Mouse (Mus musculus): ENCODE results near the gene Dhrs1. TPM values are rescaled to one million over a fixed set of nuclear protein-coding genes. Genes with fewer than 3 reads are reported as not detected.
A peak's percentile ranks its signal among the peaks of the same experiment; 100 is the strongest.

The Dhrs1 gene
- total RNA-seq (2022), result 10 to 100 TPM; 67.5 to 76.9 (median 71.0) TPM

DNA sequence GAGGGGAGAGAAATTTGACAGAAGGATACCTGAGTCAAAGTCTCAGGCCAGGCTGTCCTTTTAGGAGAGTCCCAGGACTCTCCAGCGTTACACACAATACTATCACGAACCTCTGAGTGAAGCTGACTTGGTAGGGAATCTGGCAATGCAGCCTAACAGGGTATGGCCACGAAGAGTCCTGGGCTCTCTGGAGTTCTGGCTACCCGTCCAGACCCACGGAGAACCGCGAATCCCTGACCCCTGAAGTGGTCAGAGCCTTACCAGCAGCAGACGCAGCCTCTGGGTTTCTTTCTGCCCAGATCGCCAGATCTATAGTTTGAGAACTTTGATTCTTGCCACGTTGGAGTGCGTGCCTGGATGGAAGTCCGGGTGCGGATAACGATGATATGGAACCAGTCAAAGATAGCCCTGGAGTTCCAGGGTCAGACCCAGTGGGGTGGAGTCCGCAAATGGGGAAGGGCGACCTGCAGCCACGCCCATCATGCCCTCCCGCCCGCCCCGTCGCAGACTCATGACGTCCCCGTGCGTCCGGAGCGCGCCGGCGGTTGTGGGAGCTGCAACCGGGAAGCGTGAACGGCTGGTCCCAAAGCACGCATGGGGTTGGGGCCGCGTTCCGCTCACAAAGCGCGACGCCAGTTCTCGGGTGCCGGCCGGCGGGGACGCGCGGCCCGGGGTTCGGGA lies at the start of gene Dhrs1, which contains the start of gene Nop9:
Dhrs1 (minus strand) TSS at position 511 of the 681 bp plus-strand sequence.
Nop9 (plus strand) TSS at position 514 of the 681 bp plus-strand sequence.
- DNase-seq, result peak; percentile 85

DNA sequence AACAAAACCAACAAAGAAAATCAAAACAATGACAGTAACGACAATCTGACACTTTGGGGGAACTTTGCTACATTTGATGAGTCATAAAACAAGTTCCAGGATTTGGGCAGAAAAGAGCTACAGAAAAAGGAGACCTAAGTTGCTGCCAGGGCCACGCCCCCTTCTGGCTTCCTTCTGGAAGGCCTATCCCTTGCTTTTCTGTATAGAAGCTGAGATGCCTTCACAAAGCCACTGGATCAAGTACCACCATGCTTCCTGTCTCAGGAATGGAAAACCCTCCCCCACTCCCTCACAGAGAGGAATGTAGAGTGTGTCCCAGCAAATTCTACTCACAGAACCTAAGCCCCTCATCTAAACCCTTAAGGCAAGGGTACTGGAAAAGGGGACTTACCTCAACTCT lies 48.5 kb upstream of the Dhrs1 start:
- no peak for DNase-seq

DNA sequence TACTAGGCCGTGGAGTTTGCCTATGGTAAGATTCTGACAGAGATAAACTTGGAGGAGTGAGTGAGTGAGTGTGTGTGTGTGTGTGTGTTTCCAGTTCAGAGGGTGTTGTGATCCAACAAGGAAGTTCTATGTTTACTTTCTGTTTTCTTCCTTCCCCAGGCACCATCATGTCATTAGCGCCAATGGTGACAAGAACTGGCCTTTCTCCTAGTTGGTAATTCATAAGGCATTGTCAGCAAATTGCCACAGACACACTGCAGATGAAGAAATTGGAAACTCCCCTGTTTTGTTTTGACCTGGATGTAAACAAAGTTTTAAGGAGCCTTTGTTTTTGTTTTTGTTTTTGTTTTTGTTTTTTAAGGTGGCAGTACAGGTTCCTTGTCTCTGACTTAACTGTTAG lies 48.0 kb upstream of the Dhrs1 start:
- no peak for DNase-seq

DNA sequence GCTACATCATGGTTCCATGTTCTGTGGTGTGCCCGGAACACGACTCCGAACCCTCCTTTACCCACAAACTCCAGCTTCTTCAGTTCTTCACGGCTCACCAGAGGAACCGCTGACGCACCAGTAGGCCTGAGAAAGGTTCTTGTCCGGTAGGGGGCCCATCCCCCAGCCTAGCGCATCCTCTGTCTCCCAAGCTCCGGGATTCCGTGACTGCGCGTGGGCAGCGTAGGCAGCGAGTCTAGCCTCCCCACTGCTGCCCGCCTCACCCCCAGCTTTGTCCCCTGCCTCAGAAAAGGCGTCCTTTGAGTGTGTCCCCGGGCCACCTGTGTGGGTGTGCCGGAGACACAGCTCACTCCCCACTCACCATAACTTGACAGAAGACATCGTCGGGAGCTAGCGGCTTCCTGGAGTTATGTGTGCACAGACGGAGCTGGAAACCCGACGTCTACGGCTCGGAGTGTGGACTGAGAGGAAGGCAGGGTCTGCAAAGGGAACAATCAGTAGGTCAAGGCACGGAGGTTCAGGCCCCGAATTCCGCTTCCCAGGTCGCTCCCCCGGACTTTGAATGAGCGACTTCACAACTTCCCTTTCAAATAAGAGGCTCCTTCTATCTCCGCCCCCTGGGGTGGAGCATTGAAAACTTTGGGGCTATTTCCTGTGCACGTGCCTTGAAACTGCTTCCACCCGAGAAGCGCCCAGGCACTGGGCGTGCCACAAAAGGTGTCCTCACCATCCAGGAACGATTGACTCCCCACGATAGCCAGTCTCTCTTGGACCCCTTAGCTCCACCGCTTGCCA lies 43.0 kb upstream of the Dhrs1 start, which contains the start of gene Ripk3:
Ripk3 (minus strand) TSS at position 610 of the 795 bp plus-strand sequence.
- no peak for DNase-seq

DNA sequence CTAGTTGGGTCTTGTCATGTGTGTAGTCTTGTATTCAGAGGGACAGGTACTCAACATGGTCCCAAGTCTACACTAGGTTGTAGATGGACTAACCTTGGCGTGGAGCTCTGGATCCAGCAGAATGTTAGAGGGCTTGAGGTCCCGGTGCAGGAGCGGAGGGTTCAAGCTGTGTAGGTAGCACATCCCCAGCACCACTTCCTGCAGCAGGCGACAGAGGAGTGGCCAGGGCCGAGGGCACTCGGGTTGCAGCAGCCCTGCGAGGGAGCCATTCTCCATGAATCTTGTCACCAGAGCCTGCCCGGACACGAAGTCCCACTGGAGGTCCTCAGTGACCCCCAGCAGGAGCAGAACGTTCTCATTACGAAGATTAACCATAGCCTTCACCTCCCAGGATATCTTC lies 42.2 kb upstream of the Dhrs1 start:
- DNase-seq, result no peak

DNA sequence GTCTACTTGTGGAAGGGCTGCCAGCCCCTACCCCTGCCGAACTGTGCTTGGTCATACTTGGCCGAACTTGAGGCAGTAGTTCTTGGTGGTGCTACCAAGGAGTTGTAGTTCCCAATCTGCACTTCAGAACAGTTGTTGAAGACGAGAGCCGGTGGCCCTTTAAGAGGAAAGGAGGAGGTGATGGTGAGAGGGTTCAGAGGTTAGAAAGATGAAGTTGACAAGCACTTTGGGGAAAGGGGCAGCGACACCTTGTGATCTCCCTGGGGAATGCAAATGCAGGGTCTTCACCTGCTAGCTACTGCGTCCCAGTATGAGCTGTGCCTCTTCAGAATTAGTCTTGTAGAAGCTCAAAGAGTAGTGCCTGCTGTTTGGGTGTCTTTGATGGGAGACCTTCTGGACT lies 39.7 kb upstream of the Dhrs1 start:
- DNase-seq, result no peak

DNA sequence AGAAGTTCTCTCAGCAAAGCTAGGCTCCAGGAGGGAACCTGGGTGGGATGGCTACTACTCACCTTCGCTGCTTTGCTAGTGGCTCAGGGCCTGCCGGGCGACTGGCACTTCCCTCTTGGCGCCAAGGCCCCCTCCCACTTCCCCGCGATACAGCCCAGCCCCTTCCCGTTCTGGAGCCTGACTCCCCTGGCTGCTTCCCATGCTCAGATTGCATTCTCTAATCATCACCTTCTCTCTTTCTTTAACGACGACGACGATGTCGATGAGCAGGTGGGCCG lies 38.4 kb upstream of the Dhrs1 start, which contains the start of gene Adcy4:
Adcy4 (minus strand) TSS at position 138 of the 278 bp plus-strand sequence.
- no peak for DNase-seq

DNA sequence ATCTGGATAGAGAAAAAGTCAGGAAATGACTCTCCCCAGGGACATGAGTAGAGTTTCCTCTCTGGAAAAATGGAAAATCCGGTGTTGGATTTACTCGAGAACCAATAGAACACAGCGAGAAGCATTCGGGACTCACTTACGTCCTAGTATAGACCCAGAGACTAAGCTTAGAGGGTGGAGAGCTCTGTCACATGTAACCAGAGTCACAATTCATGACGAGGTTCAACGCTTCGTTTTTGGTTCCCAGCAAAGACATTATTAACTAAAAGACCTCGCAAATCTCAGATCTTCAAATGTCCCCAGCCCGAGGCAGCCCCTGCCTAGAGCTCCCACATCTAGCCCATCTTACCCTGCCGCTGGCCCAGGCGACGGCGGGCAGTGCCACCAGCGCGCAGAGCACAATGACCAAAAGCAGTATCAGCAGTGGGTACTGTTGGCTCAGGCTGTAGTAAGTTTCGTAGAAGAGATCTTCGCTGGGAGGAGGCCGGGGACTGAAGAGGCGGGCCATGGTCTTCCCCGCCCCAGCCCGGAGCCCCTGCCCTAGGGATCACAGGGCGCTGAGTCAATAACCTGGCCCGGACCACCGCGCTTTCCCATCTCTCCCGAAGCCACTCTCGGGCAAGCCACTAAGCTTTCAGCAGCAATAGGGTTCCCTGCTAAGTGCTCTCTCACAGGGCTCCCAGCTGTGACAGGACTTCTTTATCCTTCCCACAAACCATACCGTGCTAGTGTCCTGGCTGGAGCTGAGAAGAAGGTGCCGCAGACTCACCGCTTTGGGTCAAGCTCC lies 37.9 kb upstream of the Dhrs1 start:
- DNase-seq, result no peak

DNA sequence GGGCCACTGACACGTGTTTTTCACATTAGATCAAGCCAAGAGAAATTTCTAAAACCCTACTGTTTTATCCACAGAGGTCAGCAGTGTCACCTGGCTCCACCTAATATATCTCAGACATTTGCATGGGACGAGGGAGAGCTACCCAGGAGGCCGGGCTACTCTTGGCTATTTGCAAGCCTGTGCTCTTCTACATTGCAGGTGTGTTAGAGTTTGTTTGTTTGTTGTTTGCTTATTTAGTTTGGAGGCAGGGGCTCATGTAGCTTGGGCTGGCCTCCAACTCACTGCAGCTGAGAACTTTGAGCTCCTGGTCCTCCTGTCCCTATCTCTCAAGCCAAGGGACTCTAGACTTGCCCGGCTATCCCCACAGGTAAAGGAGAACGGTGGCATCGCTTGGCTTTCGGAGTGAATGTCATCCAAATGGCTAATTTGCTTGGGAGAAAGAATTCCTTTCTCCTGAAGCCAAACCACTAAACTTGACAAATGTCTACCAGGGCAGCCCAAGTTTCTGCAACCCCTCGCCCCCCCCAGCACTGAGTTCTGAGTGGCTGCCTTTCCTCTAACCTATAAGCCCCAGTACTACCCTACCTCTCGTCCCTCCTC lies 37.0 kb upstream of the Dhrs1 start:
- no peak for DNase-seq

DNA sequence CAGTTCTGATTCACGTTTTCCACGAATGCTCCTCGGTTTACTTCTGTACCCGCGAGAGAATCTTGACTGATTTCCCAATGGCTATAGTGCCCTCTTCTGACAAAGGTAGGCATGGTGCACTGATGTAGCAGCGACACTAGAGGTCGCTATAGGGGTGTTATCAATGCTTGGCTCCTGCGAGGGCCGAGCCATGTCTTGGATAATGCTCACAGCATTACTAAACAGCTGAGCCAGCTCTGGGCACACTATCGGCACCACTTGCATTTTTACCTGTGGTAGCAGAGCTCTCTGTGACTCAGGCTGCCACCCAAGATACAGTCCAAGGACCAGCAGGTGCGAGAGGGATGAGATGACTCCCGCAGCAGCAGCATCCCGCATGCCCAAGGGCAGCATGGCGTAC lies 35.8 kb upstream of the Dhrs1 start:
- no peak for DNase-seq

DNA sequence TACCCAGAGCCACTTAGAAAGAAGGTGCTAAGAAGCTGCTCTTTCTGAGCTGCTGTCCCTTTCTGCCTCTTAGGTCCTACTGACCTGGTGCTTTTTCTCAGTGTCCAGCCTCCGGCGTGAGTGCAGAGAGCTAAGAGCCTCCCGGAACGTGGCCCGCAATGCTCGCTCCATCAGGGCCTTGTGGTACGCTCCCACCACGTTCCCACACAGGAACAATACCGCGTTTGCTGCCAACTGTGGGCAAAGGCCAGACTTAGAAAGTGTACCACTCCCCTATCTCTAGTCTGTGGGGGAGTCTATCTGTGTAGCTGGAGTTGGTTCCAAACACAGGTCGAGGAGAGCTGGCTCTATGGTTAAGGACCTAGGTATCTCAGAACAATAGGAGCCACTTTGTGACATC lies 35.2 kb upstream of the Dhrs1 start:
- no peak for DNase-seq

DNA sequence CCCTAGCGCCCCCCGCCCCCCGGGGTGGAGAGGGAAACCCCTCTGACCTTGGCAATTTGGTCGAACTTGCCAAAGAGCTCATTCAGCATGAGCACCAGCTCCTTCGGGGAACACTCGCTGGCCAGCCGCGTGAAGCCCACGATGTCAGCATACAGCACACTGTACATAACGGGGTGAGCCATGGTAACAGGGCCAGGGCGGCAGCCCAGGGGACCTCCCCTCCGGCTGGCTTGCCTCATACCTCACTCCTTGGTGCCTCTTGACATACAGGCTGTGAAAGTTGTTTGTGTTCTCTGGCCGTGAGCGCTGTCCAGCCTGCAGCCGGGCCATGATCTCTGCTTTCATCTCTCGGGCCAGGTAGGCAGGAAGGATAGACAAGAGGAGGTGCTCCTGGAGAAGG lies 34.2 kb upstream of the Dhrs1 start:
- no peak for DNase-seq

DNA sequence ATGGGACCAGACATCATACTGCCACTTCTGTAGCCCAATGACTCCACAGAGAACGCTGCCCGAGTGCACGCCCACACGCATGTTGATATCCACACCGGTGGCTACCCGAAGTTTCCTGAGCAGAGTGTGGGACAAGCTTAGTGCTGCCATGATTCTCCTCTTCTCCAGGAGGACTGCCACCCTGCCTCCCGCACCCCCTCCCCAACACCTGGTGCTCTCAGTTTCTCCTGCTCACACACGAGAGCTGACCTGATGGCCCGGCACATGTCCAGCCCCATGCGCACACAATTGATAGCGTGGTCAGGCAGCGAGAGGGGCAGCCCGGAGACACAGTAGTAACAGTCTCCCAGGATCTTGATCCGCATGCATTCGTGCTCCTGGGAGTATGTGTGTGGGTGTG lies 33.2 kb upstream of the Dhrs1 start:
- DNase-seq, result no peak

DNA sequence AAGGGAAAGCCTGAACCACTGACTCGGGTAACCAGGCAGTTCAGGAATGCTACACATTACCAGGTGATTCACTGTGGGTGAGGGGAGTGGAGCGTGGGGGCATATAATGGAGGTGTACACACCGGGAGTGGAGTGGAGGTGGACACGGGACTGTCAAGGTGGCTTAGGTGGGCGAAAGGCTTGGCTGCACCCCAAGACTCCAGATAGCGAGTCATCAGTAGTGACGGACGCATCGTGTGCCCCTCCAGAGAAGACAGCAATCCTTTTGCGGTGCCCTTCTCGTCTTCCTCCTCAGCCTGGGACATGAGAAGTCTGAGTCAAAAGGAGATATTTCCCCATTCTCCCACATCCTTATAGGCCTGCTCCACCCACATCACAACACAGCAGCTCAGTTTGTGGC lies 32.3 kb upstream of the Dhrs1 start:
- DNase-seq, result no peak

DNA sequence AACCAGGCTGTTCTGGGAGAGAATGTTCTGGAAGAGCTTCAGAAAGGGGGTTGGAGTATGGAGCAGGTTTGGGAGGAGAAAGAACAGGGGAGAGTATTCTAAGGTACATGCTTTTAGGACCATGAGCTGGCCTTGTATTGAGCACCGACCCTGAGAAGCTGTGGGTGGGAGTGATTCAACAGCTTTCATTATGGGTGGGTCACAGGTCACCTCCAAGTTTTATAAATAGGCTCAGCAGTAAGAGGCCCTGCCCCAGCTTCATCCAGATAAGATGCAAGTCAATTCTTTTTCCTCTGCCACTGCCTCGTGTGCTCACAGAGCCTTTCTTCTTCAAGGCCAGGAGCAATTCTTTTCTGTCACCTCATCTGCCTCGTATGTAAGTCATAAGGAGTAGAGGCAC lies 31.7 kb upstream of the Dhrs1 start:
- DNase-seq, result no peak

DNA sequence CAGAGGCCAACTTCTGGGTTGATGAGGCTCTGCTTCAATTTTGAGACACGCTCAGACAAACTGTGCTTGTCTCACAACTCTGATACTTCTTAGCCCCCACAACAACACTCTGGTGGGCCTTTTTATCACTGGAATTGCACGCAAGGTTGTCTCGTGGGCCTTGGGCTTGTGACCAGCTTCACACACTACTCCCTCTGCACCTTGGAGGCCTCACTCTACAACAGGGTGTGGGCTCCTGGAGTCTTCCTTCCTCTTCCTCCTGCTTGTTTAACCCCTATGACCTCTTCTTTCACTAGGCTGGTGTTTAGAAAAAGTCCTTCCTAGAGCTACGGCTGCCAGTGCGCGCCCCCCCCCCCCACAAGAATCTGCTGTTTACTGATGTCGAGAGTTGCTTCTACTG lies 31.2 kb upstream of the Dhrs1 start:
- DNase-seq, result no peak

DNA sequence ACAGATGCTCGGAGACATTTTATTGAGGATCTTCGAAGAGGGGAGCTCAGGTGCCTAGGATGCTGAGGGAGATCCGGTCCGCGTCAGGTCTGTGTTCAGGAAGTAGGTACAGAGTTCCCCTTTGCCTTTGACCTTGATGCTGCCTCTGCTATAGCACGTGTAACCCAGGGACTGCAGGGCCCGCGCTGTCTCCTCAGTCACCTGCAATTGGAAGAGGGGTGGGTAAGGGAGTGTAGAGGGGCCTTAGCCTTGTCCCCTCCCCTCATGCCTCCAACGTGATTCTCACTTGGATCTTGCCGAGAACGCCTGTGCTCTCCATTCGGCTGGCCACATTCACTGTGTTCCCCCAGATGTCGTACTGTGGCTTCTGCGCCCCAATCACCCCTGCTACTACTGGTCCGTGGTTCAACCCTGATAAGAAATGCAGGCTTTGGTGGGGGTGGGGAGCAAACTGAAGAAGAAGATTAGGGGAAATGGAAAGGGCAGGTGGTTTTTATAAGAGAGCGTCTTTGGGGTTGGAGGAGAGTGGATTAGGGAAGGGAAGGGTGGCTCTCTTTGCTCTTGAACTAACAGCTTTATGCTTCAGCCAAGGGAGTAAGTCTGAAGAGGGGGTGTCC lies 23.7 kb upstream of the Dhrs1 start:
- DNase-seq, result no peak

DNA sequence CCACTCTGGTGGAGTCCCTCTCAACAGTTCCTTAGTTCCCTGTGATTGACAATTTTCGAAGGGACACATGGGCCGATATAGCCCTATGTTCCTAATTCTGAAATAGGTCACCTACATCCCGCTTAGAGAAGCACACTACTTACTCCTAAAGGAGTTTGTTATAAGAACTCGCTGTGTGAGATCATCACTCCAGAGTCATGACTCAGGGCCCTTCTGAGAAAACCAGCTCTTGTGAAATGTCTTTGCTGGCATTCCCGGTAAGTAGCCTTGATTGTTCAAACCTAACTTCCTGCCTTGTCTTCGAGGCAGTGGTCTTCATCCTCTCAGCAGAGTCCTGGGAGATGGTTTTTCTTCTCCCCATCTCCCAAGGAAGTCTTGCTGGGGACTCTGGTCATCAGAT lies 23.1 kb upstream of the Dhrs1 start:
- no peak for DNase-seq

DNA sequence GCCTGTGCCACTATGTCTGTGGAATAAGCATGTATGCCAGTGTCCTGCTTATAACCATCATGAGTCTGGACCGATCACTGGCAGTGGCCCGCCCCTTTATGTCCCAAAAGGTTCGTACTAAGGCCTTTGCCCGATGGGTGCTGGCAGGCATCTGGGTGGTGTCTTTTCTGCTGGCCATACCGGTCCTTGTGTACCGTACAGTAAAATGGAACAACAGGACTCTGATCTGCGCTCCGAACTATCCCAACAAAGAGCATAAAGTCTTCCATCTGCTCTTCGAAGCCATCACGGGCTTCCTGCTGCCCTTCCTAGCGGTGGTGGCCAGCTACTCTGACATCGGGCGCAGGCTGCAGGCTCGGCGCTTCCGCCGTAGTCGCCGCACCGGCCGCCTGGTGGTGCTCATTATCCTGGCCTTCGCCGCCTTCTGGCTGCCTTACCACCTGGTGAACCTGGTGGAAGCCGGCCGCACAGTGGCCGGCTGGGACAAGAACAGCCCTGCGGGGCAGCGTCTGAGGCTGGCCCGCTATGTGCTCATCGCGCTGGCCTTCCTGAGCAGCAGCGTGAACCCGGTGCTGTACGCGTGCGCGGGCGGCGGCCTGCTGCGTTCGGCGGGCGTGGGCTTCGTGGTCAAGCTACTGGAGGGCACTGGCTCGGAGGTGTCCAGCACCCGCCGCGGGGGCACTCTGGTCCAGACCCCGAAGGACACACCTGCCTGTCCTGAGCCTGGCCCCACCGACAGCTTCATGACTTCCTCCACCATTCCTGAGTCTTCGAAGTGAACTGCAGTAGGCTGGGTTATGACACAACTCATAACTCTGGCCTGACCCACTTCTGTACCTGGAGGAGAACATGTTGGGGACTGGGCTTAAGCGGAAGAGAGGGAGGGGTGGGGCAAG lies 22.3 kb upstream of the Dhrs1 start:
- DNase-seq, result no peak

DNA sequence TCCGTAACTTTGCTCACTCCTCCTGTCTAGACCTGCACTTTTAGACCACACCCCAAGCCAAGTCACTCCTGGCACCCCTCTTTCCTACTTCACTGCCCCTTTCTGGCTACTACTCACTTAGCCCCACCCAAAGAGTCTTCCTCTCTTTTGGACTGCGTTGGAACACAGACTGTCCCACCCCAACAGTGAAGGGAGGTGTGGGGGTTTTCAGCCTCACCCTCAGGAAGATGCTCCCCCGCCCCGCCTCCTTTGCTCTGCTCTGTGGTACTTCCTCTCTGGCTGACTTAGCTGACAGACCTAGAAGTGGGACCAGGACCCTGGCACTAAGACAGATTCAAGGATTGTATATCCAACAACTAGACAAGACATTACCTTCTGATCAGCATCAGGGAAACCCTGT lies 20.2 kb upstream of the Dhrs1 start, which contains the start of gene Ltb4r1:
Ltb4r1 (plus strand) TSS at position 267 of the 400 bp plus-strand sequence.
- DNase-seq, result no peak

DNA sequence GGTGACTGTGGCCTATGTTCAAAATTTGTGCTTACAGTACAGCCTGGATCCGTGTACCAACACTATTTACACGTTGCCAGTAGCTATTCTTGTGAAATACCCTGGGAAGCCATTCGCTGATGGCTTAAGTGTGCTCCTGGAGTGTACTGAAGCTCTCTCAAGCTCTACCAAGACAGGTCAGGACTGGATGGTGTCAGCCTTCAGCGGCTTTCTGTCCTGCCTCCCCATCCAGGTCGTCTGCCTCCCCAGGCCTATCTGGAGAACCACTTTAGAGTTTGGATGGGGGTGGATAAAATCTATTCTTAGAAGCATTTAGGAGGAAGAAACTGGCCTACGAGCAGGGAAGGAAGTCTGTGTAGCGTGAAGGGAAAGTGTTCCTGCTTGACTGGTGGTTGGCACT lies 17.7 kb upstream of the Dhrs1 start:
- no peak for DNase-seq
